Mouse (Mus musculus) embryonic facial prominence, embryonic 14.5 days (tissue): ENCODE data around the gene Rbm43. TPM values are rescaled to one million over a fixed set of nuclear protein-coding genes. Genes with fewer than 3 reads are reported as not detected.

ENCODE experiments used
- ATAC-seq: fragments of 200-750 bp; cut with Nextera tagmentation; 2 replicates; pipeline ENCODE4 v1.8.0; 2017; ENCODE audit warnings: low read depth, moderate number of reproducible peaks, moderate TSS enrichment
- DNase-seq: peaks from one replicate; pipeline ENCODE4 v3.0.0-alpha.2; 2015; ENCODE audit warnings: low spot score
- H3K27ac ChIP-seq: fragments of 300-500 bp; sonication (generic); replicated peaks from 2 replicates; pipeline ENCODE4 v1.5.1; 2014; ENCODE audit warnings: low read depth, mild to moderate bottlenecking, low read length, moderate library complexity
- H3K27me3 ChIP-seq: fragments of 300-500 bp; sonication (generic); replicated peaks from 2 replicates; pipeline ENCODE4 v1.6.1; 2014; ENCODE audit warnings: low read length; ENCODE audit not compliant: control insufficient read depth, insufficient read depth
- H3K36me3 ChIP-seq: fragments of 300-500 bp; sonication (generic); 2 replicates; pipeline ENCODE4 v1.6.1; 2014; ENCODE audit warnings: low read length, mixed read lengths; ENCODE audit not compliant: control insufficient read depth, insufficient read depth
- H3K4me1 ChIP-seq: fragments of 300-500 bp; sonication (generic); 2 replicates; pipeline ENCODE4 v1.6.1; 2014; ENCODE audit warnings: antibody characterized with exemption, low read length; ENCODE audit not compliant: control insufficient read depth, insufficient read depth
- H3K4me2 ChIP-seq: fragments of 300-500 bp; sonication (generic); 2 replicates; pipeline ENCODE4 v1.6.1; 2014; ENCODE audit warnings: low read depth, mild to moderate bottlenecking, low read length, moderate library complexity, mixed read lengths
- H3K4me3 ChIP-seq: fragments of 300-500 bp; sonication (generic); 2 replicates; pipeline ENCODE4 v1.5.1; 2014; ENCODE audit warnings: low read depth, mild to moderate bottlenecking, low read length
- H3K9ac ChIP-seq: fragments of 300-500 bp; sonication (generic); 2 replicates; pipeline ENCODE4 v1.6.1; 2014; ENCODE audit warnings: low read depth, mild to moderate bottlenecking, low read length, moderate library complexity, mixed read lengths
- H3K9me3 ChIP-seq: fragments of 300-500 bp; sonication (generic); 2 replicates; pipeline ENCODE4 v1.6.1; 2016; ENCODE audit warnings: low read length; ENCODE audit not compliant: control insufficient read depth
- WGBS: fragments of 180-500 bp; shearing (Covaris S2); extraction: QIAGEN DNeasy Blood & Tissue Kit; methylation state at CpG from one replicate; pipeline ENCODE4 v1.1.7; 2014; 5-methylcytosine and 5-hydroxymethylcytosine counted together
- polyA plus RNA-seq: library from polyadenylated mRNA; unstranded; fragments of >200 nt; fragmentation: Nextera tagmentation; extraction: Ambion mirVana; gene quantifications from 2 replicates; pipeline ENCODE4 v1.2.1, GENCODE M21; 2014

Gene Rbm43
- polyA plus RNA-seq, 1 experiment from 2014 or later, result 12.6 TPM

GRCm38 (mm10) chr2:51953648-51954204, 18.8 kb upstream of the Rbm43 start:
- Histone ChIP-seq H3K4me1 (no peaks in the 10 kb centered on the region), H3K36me3 (no peaks in the 10 kb centered on the region), H3K27ac (no peak overlapping the region), H3K9ac (no peak overlapping the region), H3K9me3 (no peaks in the 10 kb centered on the region), H3K27me3 (no peaks in the 10 kb centered on the region), H3K4me2 (no peak overlapping the region), H3K4me3 (no peak overlapping the region)
- 86% methylated on average over 7 of the region's 7 CpGs for WGBS
- no peak for DNase-seq
- ATAC-seq, result no peak

GRCm38 (mm10) chr2:51950876-51951275, 15.9 kb upstream of the Rbm43 start:
- no peaks in the 10 kb centered on the region for H3K27me3 ChIP-seq
- H3K9me3 ChIP-seq, result no peaks in the 10 kb centered on the region
- DNase-seq, result peak; percentile 26
- no peaks in the 10 kb centered on the region for H3K36me3 ChIP-seq
- H3K27ac ChIP-seq, result no peak overlapping the region
- H3K4me3 ChIP-seq, result no peak overlapping the region
- no peak for ATAC-seq
- WGBS, result 19% methylated on average over 1 of the region's 1 CpGs
- H3K4me1 ChIP-seq, result no peaks in the 10 kb centered on the region
- H3K9ac ChIP-seq, result no peak overlapping the region
- H3K4me2 ChIP-seq, result no peak overlapping the region

DNA sequence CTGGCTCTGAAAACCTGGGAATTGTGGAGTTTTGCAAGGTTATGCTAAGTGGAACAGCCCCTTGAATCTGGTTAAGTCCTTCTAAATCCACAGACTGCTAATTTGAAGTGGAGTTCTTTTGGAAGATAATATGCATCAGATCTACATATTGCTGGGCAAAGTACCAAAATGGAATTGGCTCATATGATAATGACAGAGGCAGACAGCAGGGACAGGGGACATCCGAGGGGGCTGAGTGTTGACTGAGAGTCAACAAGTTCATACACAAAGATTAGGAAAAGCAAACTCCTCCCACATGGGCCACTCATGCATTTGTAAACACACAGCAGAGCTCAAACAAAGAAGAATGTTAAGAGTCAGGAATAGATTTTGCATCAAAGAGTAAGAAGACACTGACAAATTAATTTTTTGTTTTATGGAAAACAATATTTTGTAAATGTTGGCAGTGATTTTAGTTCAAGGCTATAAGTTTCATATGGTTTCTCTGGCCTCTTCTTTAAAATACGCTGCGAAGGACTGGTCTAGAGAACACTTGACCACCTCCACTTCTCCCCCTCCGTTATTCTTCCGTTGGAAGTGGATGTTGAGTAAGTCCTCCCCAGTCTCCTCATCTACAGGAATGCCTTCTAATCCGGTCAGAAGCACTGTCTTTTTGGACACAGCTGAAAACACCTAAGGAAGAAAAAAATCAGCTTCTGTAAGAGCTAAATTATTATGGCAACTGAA, 13.3 kb upstream of the Rbm43 start:
- ATAC-seq, result no peak
- H3K4me3 ChIP-seq, result no peak overlapping the region
- H3K9ac ChIP-seq, result no peak overlapping the region
- H3K36me3 ChIP-seq, result no peaks in the 10 kb centered on the region
- H3K4me2 ChIP-seq, result no peak overlapping the region
- no peak overlapping the region for H3K27ac ChIP-seq
- no peaks in the 10 kb centered on the region for H3K4me1 ChIP-seq
- no peaks in the 10 kb centered on the region for H3K27me3 ChIP-seq
- 78% methylated on average over 6 of the region's 6 CpGs for WGBS
- 0 out of 2 replicates have a peak, but pooled peaks cover 3% of the 10 kb centered on the region for H3K9me3 ChIP-seq
- DNase-seq, result peak; percentile 64

DNA sequence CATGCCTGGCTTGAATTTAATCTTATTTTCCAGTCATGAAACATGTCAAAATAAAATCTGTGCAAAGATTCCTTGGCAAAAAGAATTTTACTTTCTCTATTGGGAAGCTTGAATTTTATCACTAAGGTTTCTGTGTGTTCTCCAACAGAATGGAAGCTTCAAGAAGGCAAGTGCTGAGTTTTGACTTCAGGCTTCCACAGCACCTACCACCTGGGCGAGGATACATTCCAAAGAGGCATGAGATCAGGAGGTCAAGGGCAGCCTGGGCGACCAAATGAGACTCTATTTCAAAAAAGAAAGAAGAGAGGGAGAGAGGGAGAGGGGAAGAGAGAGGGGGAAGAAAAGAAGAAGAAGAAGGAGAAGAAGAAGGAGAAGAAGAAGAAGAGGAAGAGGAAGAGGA, 10.8 kb upstream of the Rbm43 start:
- 55% methylated on average over 2 of the region's 2 CpGs for WGBS
- no peaks in the 10 kb centered on the region for H3K36me3 ChIP-seq
- no peaks in the 10 kb centered on the region for H3K27me3 ChIP-seq
- DNase-seq (no peak), ATAC-seq (no peak)
- H3K4me1 ChIP-seq, result no peaks in the 10 kb centered on the region
- H3K9me3 ChIP-seq, result 0 out of 2 replicates have a peak, but pooled peaks cover 3% of the 10 kb centered on the region
- no peak overlapping the region for H3K27ac ChIP-seq
- H3K4me3 ChIP-seq, result no peak overlapping the region
- no peak overlapping the region for H3K9ac ChIP-seq
- H3K4me2 ChIP-seq, result no peak overlapping the region

DNA sequence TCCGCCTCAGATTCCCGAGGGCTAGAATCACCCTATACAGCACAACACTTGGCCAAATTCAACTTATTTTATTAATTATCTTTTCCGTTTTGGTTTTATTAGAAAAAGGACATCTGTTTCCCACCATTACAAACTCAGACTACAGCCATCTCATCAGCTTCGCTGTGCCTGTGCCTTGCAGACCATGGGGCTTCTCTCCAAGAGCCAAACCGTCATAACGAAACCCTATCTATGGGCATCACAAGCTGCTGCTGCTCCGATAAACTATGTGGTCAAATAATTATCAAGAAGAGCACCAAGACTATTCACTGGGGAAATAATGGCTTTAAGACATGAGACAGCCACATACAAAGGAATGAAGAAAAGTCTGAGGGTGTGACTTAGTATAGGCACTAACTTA, 6.9 kb upstream of the Rbm43 start:
- H3K27me3 ChIP-seq, result no peaks in the 10 kb centered on the region
- H3K9me3 ChIP-seq, result 0 out of 2 replicates have a peak, but pooled peaks cover 3% of the 10 kb centered on the region
- no peak overlapping the region for H3K4me2 ChIP-seq
- H3K4me3 ChIP-seq, result no peak overlapping the region
- H3K4me1 ChIP-seq, result no peaks in the 10 kb centered on the region
- DNase-seq, result no peak
- no peak overlapping the region for H3K27ac ChIP-seq
- ATAC-seq, result no peak
- WGBS, result 82% methylated on average over 7 of the region's 7 CpGs
- H3K9ac ChIP-seq, result no peak overlapping the region
- H3K36me3 ChIP-seq, result no peaks in the 10 kb centered on the region

DNA sequence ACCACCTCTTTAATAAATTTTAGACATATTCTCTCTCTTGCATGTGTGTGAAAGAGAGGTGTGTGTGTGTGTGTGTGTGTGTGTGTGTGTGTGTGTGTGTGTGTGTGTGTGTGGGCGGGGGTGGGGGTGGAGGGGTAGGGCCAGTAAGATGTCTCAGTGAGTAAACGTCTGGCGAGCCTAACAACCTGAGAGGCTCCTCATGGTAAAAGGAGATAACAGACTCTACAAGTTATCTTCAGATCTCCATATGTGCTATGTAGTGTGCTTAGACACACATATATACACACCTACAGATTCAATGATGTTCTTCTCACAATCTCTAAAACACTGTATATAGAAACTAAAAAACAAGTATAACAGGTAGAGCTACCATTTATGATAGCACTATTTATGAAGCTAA, 3.8 kb upstream of the Rbm43 start:
- WGBS, result 62% methylated on average over 3 of the region's 3 CpGs
- ATAC-seq, result no peak

GRCm38 (mm10) chr2:51937004-51937403, 2.0 kb upstream of the Rbm43 start:
- H3K27ac ChIP-seq, result no peak overlapping the region
- DNase-seq, result no peak
- no peaks in the 10 kb centered on the region for H3K36me3 ChIP-seq
- no peaks in the 10 kb centered on the region for H3K27me3 ChIP-seq
- no peak overlapping the region for H3K9ac ChIP-seq
- no peaks in the 10 kb centered on the region for H3K9me3 ChIP-seq
- no peak for ATAC-seq
- H3K4me2 ChIP-seq, result no peak overlapping the region
- no peak overlapping the region for H3K4me3 ChIP-seq
- H3K4me1 ChIP-seq, result peaks cover 4% of the 10 kb centered on the region; the same call in 1 of the 2 replicates
- WGBS, result 63% methylated on average over 6 of the region's 6 CpGs

More for the DNA sequence above, 3.8 kb upstream of the Rbm43 start:
- no peak overlapping the region for H3K4me2 ChIP-seq
- H3K36me3 ChIP-seq, result no peaks in the 10 kb centered on the region
- no peaks in the 10 kb centered on the region for H3K9me3 ChIP-seq
- H3K9ac ChIP-seq, result no peak overlapping the region
- no peak overlapping the region for H3K4me3 ChIP-seq
- no peak for DNase-seq
- H3K27ac ChIP-seq, result no peak overlapping the region
- H3K27me3 ChIP-seq, result no peaks in the 10 kb centered on the region
- H3K4me1 ChIP-seq, result peaks cover 4% of the 10 kb centered on the region; the same call in 1 of the 2 replicates

DNA sequence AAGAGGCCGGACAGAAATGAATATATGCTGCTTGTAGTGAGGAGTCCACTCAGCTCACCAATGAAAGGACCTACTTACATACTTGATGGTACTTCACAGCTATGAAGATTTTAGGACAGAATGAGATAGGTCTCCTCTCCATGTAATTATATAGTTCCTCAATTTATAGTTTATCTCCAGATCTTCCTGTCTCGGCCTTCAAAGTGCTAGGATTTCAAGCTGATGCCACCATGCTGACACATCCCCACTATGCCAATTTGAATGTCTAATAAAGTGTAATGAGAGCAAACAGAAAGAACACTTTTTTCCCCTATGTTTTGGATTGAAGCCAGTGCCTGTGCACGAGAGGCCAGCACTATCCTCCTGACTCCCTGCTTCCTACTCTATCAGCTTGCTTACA, 1.6 kb upstream of the Rbm43 start:
- ATAC-seq (no peak), DNase-seq (no peak)
- no peaks in the 10 kb centered on the region for H3K36me3 ChIP-seq
- no peak overlapping the region for H3K4me2 ChIP-seq
- H3K4me1 ChIP-seq, result peaks cover 4% of the 10 kb centered on the region; the same call in 1 of the 2 replicates
- H3K27ac ChIP-seq, result no peak overlapping the region
- H3K4me3 ChIP-seq, result no peak overlapping the region
- no peak overlapping the region for H3K9ac ChIP-seq
- H3K9me3 ChIP-seq, result no peaks in the 10 kb centered on the region
- 68% methylated on average over 3 of the region's 3 CpGs for WGBS
- H3K27me3 ChIP-seq, result no peaks in the 10 kb centered on the region

DNA sequence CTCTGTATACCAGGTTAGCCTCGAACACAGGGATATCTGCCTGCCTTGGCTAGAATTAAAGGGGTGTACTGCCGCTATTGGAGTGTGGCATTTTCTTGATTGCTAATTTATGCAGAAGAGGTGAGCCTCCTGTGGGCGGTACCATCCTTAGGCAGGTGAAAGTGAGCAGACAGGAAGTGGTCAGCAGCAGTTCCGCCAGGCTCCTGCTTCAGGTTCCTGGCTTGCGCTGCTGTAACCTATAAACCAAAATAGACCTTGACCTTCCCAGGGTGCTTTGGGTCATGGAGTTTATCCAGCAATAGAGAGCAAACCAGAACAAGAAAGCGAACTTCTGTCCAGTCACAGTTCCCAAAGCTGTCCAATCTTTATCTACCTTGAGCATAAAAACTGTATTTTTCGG, 958 bp upstream of the Rbm43 start:
- Histone ChIP-seq H3K9ac (no peak overlapping the region), H3K4me1 (peaks cover 4% of the 10 kb centered on the region; the same call in 1 of the 2 replicates), H3K4me3 (no peak overlapping the region), H3K4me2 (no peak overlapping the region), H3K9me3 (no peaks in the 10 kb centered on the region), H3K36me3 (no peaks in the 10 kb centered on the region), H3K27ac (no peak overlapping the region), H3K27me3 (no peaks in the 10 kb centered on the region)
- DNase-seq (no peak), ATAC-seq (no peak)
- 94% methylated on average over 7 of the region's 7 CpGs for WGBS
